Mouse (Mus musculus): ENCODE measurements around the gene Pitpnm2. TPM values are rescaled to one million over a fixed set of nuclear protein-coding genes. Genes with fewer than 3 reads are reported as not detected.

Gene Pitpnm2
- total RNA-seq (2023; ENCODE audit: inconsistent age) = 57.6 to 60.2 TPM (median 58.2 TPM) in 4 replicates

DNA sequence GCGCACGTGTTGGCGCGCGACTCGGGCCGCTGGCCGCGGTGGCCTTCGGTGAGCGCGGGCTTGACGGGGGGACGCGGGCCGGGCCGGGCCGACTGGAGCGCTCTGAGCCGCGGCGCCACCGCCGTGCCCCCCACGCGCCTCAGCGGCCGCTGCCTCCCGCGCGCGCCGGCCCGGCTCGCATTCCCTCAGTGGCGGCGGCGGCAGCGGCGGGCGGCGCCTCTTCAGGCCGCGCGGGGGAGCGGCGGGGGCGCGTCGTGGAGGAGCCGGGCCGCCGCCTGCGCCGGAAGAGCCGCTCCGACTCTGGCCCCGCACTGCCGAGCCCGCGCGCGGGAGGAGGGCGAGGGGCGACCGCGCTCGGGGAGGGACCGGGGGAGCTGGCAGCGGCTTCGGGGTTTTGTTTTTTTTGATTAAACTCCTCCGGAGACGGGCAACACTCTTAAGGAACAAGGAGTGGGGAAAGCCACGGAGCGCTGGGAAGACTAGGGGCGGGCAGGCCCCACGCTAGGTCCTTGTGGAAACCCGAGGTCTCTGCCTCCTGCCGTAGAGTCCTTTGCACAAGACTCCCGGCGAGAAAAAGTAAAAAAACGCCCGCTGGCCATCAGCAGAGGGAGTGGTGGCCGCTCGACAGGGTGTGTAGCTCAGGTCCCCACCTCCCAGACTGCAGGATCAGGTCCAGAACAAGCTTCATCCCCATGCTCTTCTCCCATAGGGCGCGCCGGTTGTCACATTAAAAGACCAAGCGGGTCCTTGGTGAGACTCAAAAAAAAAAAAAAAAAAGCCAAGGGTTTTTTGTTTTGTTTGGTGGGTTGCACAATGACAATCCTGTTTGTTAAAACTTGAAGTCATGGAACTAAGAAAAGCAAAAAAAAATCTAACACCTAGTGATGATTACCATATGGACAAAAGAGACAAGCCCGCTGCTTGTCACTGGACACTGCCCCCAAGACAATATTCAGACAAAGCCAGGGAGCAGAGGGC, at the start of gene Pitpnm2:
TSS of gene Pitpnm2 (minus strand) at position 147 of the 978 bp plus-strand sequence.

DNA sequence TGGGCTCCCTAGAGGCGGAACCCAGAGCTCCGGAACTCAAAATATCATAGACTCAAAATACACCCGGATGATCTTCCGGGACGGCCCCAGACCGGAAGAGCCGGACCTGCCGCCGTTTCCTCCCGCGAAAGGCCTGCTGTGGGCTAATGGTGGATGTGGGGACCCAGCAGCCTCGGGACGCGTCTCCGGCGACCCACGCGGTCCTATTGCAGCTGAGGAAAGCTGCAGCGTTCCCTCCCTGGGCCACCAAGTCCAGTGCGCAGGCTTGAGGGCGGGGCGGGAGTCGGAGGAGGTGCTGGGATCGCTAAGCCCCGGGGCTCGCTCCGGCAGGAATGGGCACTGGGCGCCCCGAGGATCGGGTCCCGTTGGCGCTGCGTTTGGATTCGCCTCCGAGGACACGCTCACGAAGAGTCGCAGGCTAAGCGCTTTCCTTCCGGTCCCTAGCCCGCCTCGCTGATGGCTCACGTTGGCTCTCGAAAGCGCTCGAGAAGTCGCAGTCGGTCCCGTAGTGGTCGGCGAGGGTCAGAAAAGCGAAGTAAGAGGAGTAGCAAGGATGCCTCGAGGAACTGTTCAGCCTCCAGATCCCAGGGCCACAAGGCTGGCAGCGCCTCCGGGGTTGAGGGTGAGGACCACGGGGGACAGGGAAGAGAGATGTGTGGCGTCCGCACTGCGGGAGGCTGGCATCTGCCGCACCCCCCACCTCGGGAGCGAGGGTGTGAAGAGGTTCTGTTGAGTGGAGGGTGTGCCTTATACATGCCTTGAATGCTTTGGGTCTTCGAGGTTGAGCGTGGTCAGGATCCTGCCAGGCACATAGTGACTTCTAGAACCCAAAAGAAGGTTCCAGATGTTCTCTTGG, 133.3 kb downstream of the Pitpnm2 start, which contains the start of gene Arl6ip4:
TSS of gene Arl6ip4 (plus strand) at position 100 of the 856 bp plus-strand sequence.

DNA sequence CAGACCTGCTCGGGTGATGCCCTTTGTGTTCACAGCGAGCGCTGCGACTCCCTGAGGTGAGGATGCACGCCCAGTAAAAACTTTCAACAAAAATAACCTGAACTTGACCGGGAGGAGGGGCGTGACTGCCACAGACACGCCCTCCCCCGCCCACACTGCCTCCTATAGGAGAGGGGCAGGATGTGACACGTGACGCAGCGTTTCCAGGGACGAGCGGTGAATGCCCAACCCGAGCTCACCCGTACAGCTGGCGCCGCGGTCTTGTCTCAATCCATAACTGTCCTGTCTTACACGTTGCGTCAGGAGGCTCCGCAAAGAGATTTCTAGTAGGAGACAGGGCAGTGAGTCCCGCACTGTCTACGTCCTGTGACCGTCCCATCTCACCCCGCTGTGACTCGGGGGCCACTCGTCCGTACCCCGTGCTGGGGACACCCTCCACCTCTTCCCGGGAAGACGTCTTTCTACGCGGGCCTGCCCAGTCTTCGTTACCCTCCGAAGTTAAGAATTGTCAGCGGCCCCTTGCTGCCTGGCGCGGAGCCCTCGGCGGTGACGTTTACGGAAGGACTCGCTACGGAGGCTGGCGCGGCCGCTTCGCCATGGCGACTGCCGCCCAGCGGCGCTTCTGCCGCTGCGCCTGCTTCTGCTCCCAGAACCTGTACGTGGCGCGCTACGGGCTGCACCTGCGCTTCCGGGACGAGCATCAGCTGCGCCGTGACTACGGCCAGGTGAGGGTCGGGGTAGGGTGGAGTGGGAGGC, 137.6 kb downstream of the Pitpnm2 start, which contains the start of gene Ogfod2:
TSS of gene Ogfod2 (plus strand) at position 556 of the 756 bp plus-strand sequence.

DNA sequence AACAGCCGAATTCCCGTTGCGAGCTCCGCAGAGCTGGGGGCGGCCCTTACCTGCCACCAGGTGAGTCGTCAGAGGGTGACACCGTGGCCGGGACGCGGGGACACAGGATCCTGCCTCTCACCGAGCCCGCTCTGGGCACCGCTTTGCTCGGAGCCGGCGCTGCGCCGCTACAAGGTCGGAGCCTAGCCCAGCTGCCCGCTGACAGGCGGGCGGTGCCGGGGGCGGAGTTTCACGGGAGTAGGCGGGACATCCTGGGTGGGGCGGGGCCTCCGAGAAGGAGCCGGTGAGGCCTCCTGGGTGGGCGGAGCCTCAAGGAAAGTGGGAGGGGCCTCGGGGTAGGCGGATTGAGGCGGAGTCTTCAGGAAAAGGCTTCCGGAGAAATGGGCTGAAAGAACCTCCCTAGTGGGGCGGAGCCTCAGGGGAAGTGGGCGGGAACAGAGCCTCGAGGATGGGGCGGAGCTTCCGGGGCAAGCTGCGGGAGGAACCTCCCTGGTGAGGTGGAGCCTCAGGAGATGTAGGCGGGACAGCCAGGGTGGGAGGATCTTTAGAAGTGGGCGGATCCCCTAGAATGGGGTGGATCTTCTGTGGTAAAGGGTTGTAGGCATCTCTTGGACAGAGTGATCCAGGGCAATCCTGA, 153.8 kb downstream of the Pitpnm2 start, which contains the start of gene Abcb9:
TSS of gene Abcb9 (minus strand) at position 203 of the 637 bp plus-strand sequence.

Other genes starting within 250 kb of the Pitpnm2 start
- 128 to 156 TPM (median 139 TPM) in 4 replicates for gene Vps37b, start 217.5 kb downstream of the Pitpnm2 start, total RNA-seq (2023; ENCODE audit: inconsistent age)
- gene Abcb9, start 154.0 kb downstream of the Pitpnm2 start, total RNA-seq (2023; ENCODE audit: inconsistent age) = 2.9 to 3.4 TPM (median 3.2 TPM) in 4 replicates
- gene Ogfod2, start 137.5 kb downstream of the Pitpnm2 start, total RNA-seq (2023; ENCODE audit: inconsistent age) = 19.8 to 21.8 TPM (median 21.2 TPM) in 4 replicates
- gene Arl6ip4, start 133.7 kb downstream of the Pitpnm2 start, total RNA-seq (2023; ENCODE audit: inconsistent age) = 33.3 to 55.2 TPM (median 41.2 TPM) in 4 replicates
- 22.6 to 34.6 TPM (median 30.4 TPM) in 4 replicates for gene Mphosph9, start 78.2 kb upstream of the Pitpnm2 start, total RNA-seq (2023; ENCODE audit: inconsistent age)
- 4.7 to 7.1 TPM (median 6.1 TPM) in 4 replicates for gene 2810006K23Rik, start 78.3 kb upstream of the Pitpnm2 start, total RNA-seq (2023; ENCODE audit: inconsistent age)
- gene Cdk2ap1, start 113.3 kb upstream of the Pitpnm2 start, total RNA-seq (2023; ENCODE audit: inconsistent age) = 98.9 to 113 TPM (median 107 TPM) in 4 replicates
- gene Sbno1, start 176.2 kb upstream of the Pitpnm2 start, total RNA-seq (2023; ENCODE audit: inconsistent age) = 183 to 219 TPM (median 206 TPM) in 4 replicates
- gene Kmt5a, start 190.2 kb upstream of the Pitpnm2 start, total RNA-seq (2023; ENCODE audit: inconsistent age) = 48.6 to 55.1 TPM (median 54.1 TPM) in 4 replicates
- gene Rilpl2, start 228.6 kb upstream of the Pitpnm2 start, total RNA-seq (2023; ENCODE audit: inconsistent age) = 153 to 158 TPM (median 154 TPM) in 4 replicates
- 15.0 to 23.3 TPM (median 18.6 TPM) in 4 replicates for gene Snrnp35, start 233.4 kb upstream of the Pitpnm2 start, total RNA-seq (2023; ENCODE audit: inconsistent age)

All from B cell, adult (primary cell).